In the genomic region with DNA sequence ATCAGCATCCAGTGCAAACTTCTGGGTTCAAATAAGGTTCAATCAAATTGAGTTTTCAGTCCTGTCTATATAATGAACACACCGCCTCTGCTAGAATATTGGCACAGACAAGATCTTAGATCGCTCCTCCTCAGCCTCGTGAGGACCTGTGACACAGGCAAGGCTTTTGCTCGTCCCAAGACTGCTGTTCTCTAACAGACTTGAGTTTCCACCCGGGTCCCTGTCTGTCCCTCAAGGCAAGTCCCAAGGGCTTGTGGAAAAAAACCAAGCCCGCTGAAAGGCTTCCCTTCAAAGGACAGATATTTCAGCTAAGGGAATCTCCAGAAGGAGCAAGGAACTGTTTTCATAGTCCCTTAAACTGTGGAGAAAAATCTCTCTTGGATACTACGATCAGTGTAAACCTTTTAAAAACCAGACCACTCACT, we compare ENCODE assay signal across 17 mouse cellular contexts. TPM values are rescaled to one million over a fixed set of nuclear protein-coding genes. Genes with fewer than 3 reads are reported as not detected.
DNase-seq lines count a peak whose midpoint lies in the region; ATAC-seq lines count a peak whose summit lies in the region.
"Had no signal": no experiment of that assay in that cellular context is flagged by ENCODE, and none has a peak within 500 bp of the region (broad histone marks: within the 10 kb centered on the region; RNA-seq: fewer than 3 reads in every experiment).

No protein-coding gene starts in this region.

- no peaks in the 10 kb centered on the region for H3K27me3 ChIP-seq in heart, embryonic 13.5 days (replicated peaks)
- no peaks in the 10 kb centered on the region for H3K27me3 ChIP-seq in midbrain, embryonic 11.5 days (ENCODE audit: control insufficient read depth, insufficient read depth, low read length)
- H3K27me3 ChIP-seq in midbrain, embryonic 16.5 days (ENCODE audit: control insufficient read depth, insufficient read depth, low read depth, low read length) = no peaks in the 10 kb centered on the region
- H3K27me3 ChIP-seq in liver, embryonic 15.5 days = no peaks in the 10 kb centered on the region
- H3K27me3 ChIP-seq in hindbrain, embryonic 16.5 days (replicated peaks; ENCODE audit: control insufficient read depth, insufficient read depth, low read length) = no peaks in the 10 kb centered on the region
- H3K27me3 ChIP-seq: CH12.LX; embryonic facial prominence, embryonic 13.5 days; forebrain, embryonic 13.5 days; hindbrain, embryonic 15.5 days; Patski had no signal

- no peak overlapping the region for H3K4me2 ChIP-seq in heart, embryonic 13.5 days
- no peak overlapping the region for H3K4me2 ChIP-seq in midbrain, embryonic 11.5 days
- no peak overlapping the region for H3K4me2 ChIP-seq in midbrain, embryonic 16.5 days (ENCODE audit: low read length)
- H3K4me2 ChIP-seq in liver, embryonic 15.5 days = 0 out of 2 replicates have a peak overlapping the region, but pooled peaks have one; percentile 13
- no peak overlapping the region for H3K4me2 ChIP-seq in hindbrain, embryonic 16.5 days (ENCODE audit: low read length)
- H3K4me2 ChIP-seq: embryonic facial prominence, embryonic 13.5 days; forebrain, embryonic 13.5 days; hindbrain, embryonic 15.5 days had no signal

- no peak for ATAC-seq in heart, embryonic 13.5 days (ENCODE audit: extremely low read depth, insufficient number of reproducible peaks, low FRiP score, low TSS enrichment)
- no peak for ATAC-seq in midbrain, embryonic 11.5 days (ENCODE audit: low FRiP score)
- no peak for ATAC-seq in midbrain, embryonic 16.5 days
- no peak for ATAC-seq in liver, embryonic 15.5 days (ENCODE audit: insufficient read depth)
- no peak for ATAC-seq in hindbrain, embryonic 16.5 days
- ATAC-seq: forebrain, embryonic 13.5 days; lung, postnatal 0 days; Patski had no signal

- H3K4me1 ChIP-seq in heart, embryonic 13.5 days = peaks cover 65% of the 10 kb centered on the region
- H3K4me1 ChIP-seq in midbrain, embryonic 11.5 days (ENCODE audit: control insufficient read depth, insufficient read depth, low read length) = no peaks in the 10 kb centered on the region
- no peaks in the 10 kb centered on the region; the same call in 1 of the 2 replicates for H3K4me1 ChIP-seq in midbrain, embryonic 16.5 days (ENCODE audit: control insufficient read depth, insufficient read depth, low read length)
- H3K4me1 ChIP-seq in liver, embryonic 15.5 days (replicated peaks) = peaks cover 4% of the 10 kb centered on the region; the same call in 1 of the 2 replicates
- H3K4me1 ChIP-seq in hindbrain, embryonic 16.5 days (ENCODE audit: control insufficient read depth, insufficient read depth, low read depth, low read length) = peaks cover 5% of the 10 kb centered on the region; the same call in 1 of the 2 replicates
- H3K4me1 ChIP-seq: hindbrain, embryonic 15.5 days had no signal

- H3K36me3 ChIP-seq in heart, embryonic 13.5 days = peaks cover 13% of the 10 kb centered on the region
- no peaks in the 10 kb centered on the region for H3K36me3 ChIP-seq in midbrain, embryonic 11.5 days (ENCODE audit: control insufficient read depth, insufficient read depth, low read length)
- H3K36me3 ChIP-seq in midbrain, embryonic 16.5 days (ENCODE audit: control insufficient read depth, insufficient read depth, low read length) = no peaks in the 10 kb centered on the region
- H3K36me3 ChIP-seq in liver, embryonic 15.5 days (replicated peaks) = no peaks in the 10 kb centered on the region
- no peaks in the 10 kb centered on the region for H3K36me3 ChIP-seq in hindbrain, embryonic 16.5 days (ENCODE audit: control insufficient read depth, insufficient read depth, low read length)
- H3K36me3 ChIP-seq: embryonic facial prominence, embryonic 13.5 days; hindbrain, embryonic 15.5 days had no signal

- no peak for DNase-seq in heart, postnatal 25 days (ENCODE audit: low spot score)
- peak; percentile 59 for DNase-seq in midbrain, embryonic 11.5 days (ENCODE audit: low spot score, missing footprints)
- DNase-seq in retina, embryonic 14.5 days (ENCODE audit: low spot score) = no peak
- DNase-seq: gastrocnemius, postnatal 10 days; left cerebral cortex, postnatal 4 days; thymus, postnatal 4 days had no signal

- H3K27ac ChIP-seq in heart, embryonic 13.5 days (replicated peaks) = peak overlapping the region; percentile 36
- H3K27ac ChIP-seq in midbrain, embryonic 11.5 days (ENCODE audit: low read depth, low read length) = no peak overlapping the region
- no peak overlapping the region for H3K27ac ChIP-seq in midbrain, embryonic 16.5 days (ENCODE audit: low read length)
- no peak overlapping the region for H3K27ac ChIP-seq in liver, embryonic 15.5 days (replicated peaks)
- no peak overlapping the region for H3K27ac ChIP-seq in hindbrain, embryonic 16.5 days (ENCODE audit: low read depth, low read length)
- H3K27ac ChIP-seq: embryonic facial prominence, embryonic 13.5 days; forebrain, embryonic 13.5 days; hindbrain, embryonic 15.5 days had no signal

- no peaks in the 10 kb centered on the region for H3K9me3 ChIP-seq in heart, embryonic 13.5 days
- no peaks in the 10 kb centered on the region for H3K9me3 ChIP-seq in midbrain, embryonic 11.5 days (ENCODE audit: control insufficient read depth, low read length)
- H3K9me3 ChIP-seq in midbrain, embryonic 16.5 days (replicated peaks; ENCODE audit: control insufficient read depth, low read length, poor library complexity, severe bottlenecking) = no peaks in the 10 kb centered on the region
- H3K9me3 ChIP-seq in liver, embryonic 15.5 days (replicated peaks) = no peaks in the 10 kb centered on the region
- H3K9me3 ChIP-seq in hindbrain, embryonic 16.5 days (ENCODE audit: control insufficient read depth, low read length) = no peaks in the 10 kb centered on the region
- H3K9me3 ChIP-seq: embryonic facial prominence, embryonic 13.5 days; forebrain, embryonic 13.5 days; hindbrain, embryonic 15.5 days had no signal

- 64% methylated on average over 7 of the region's 7 CpGs for WGBS in heart, embryonic 13.5 days
- WGBS in midbrain, embryonic 11.5 days = 80% methylated on average over 7 of the region's 7 CpGs
- 84% methylated on average over 7 of the region's 7 CpGs for WGBS in midbrain, embryonic 16.5 days
- 55% methylated on average over 7 of the region's 7 CpGs for WGBS in liver, embryonic 15.5 days (ENCODE audit: insufficient replicate concordance)
- WGBS in hindbrain, embryonic 16.5 days = 70% methylated on average over 7 of the region's 7 CpGs

- peak overlapping the region; percentile 8; the same call in 1 of the 2 replicates for H3K9ac ChIP-seq in heart, embryonic 13.5 days
- H3K9ac ChIP-seq in midbrain, embryonic 11.5 days (ENCODE audit: low read length) = no peak overlapping the region
- no peak overlapping the region for H3K9ac ChIP-seq in midbrain, embryonic 16.5 days (ENCODE audit: low read depth, low read length)
- no peak overlapping the region for H3K9ac ChIP-seq in liver, embryonic 15.5 days
- no peak overlapping the region for H3K9ac ChIP-seq in hindbrain, embryonic 16.5 days (ENCODE audit: low read depth, low read length)
- H3K9ac ChIP-seq: embryonic facial prominence, embryonic 13.5 days; forebrain, embryonic 13.5 days; hindbrain, embryonic 15.5 days had no signal

- intact Hi-C loops in heart, postnatal 25 days (cut with DNase I) = no loop called here

- no peak overlapping the region for H3K4me3 ChIP-seq in heart, embryonic 13.5 days
- no peak overlapping the region for H3K4me3 ChIP-seq in midbrain, embryonic 11.5 days (ENCODE audit: low read depth, low read length)
- no peak overlapping the region for H3K4me3 ChIP-seq in midbrain, embryonic 16.5 days (ENCODE audit: low read depth, low read length)
- H3K4me3 ChIP-seq in liver, embryonic 15.5 days (replicated peaks) = no peak overlapping the region
- no peak overlapping the region for H3K4me3 ChIP-seq in hindbrain, embryonic 16.5 days (ENCODE audit: low read length)
- H3K4me3 ChIP-seq: embryonic facial prominence, embryonic 13.5 days; forebrain, embryonic 13.5 days; hindbrain, embryonic 15.5 days; myocyte had no signal

RNA-seq across cellular contexts. Expression of a gene that starts 16.0 kb away (rescaled TPM):
- 55.0 and 55.8 TPM in 2 replicates for polyA plus RNA-seq in heart, embryonic 13.5 days (2015; fragmentation: Nextera tagmentation; extraction: Ambion mirVana)
- total RNA-seq in heart, postnatal 25 days (2021) = 10 to 100 TPM; 67.1 to 69.4 TPM
- polyA plus RNA-seq in midbrain, embryonic 11.5 days (2014; fragmentation: Nextera tagmentation; extraction: Ambion mirVana) = 29.1 and 31.4 TPM in 2 replicates
- 17.6 and 18.9 TPM in 2 replicates for polyA plus RNA-seq in midbrain, embryonic 16.5 days (2015; fragmentation: Nextera tagmentation; extraction: Ambion mirVana)
- 8.2 and 10.0 TPM in 2 replicates for polyA plus RNA-seq in liver, embryonic 15.5 days (2015; fragmentation: Nextera tagmentation; extraction: Ambion mirVana)
- 25.4 and 25.7 TPM in 2 replicates for polyA plus RNA-seq in hindbrain, embryonic 16.5 days (2015; fragmentation: Nextera tagmentation; extraction: Ambion mirVana)
